Mouse (Mus musculus): Measurements from ENCODE around the gene Dnah10. TPM values are rescaled to one million over a fixed set of nuclear protein-coding genes. Genes with fewer than 3 reads are reported as not detected.

Dnah10 gene
- polyA plus RNA-seq, 1 experiment from 2014 or later, result 0.09 TPM

- DNase-seq (ENCODE audit: low spot score), result no peak
- Histone ChIP-seq H3K36me3 (peaks cover 83% of the 10 kb centered on the region), H3K4me1 (no peaks in the 10 kb centered on the region), H3K4me3 (no peak overlapping the region), H3K27me3 (ENCODE audit: insufficient read depth, poor library complexity, severe bottlenecking) (no peaks in the 10 kb centered on the region), H3K9me3 (no peaks in the 10 kb centered on the region), H3K27ac (no peak overlapping the region)
- 94% methylated on average over 6 of the region's 6 CpGs for WGBS
Observed at GRCm38 (mm10) chr5:124883877-124884276, 159.0 kb downstream of the Dnah10 start.

Other genes with a start within 250 kb of the Dnah10 start
- 13.3 and 18.3 TPM in 2 replicates for gene Rilpl2, start 246.7 kb upstream of the Dnah10 start, polyA plus RNA-seq (2016; fragmentation: Nextera tagmentation; extraction: Ambion mirVana)
- 25.5 and 26.8 TPM in 2 replicates for gene Snrnp35, start 242.0 kb upstream of the Dnah10 start, polyA plus RNA-seq (2016; fragmentation: Nextera tagmentation; extraction: Ambion mirVana)
- gene Rilpl1, start 193.7 kb upstream of the Dnah10 start, polyA plus RNA-seq (2016; fragmentation: Nextera tagmentation; extraction: Ambion mirVana), result 22.7 and 25.5 TPM in 2 replicates
- gene Tmed2, start 184.4 kb upstream of the Dnah10 start, polyA plus RNA-seq (2016; fragmentation: Nextera tagmentation; extraction: Ambion mirVana), result 523 and 570 TPM in 2 replicates
- 11.4 and 13.0 TPM in 2 replicates for gene Ddx55, start 172.2 kb upstream of the Dnah10 start, polyA plus RNA-seq (2016; fragmentation: Nextera tagmentation; extraction: Ambion mirVana)
- gene Eif2b1, start 146.0 kb upstream of the Dnah10 start, polyA plus RNA-seq (2016; fragmentation: Nextera tagmentation; extraction: Ambion mirVana), result 73.6 and 88.1 TPM in 2 replicates
- gene Gtf2h3, start 145.9 kb upstream of the Dnah10 start, polyA plus RNA-seq (2016; fragmentation: Nextera tagmentation; extraction: Ambion mirVana), result 48.7 and 69.2 TPM in 2 replicates
- gene Atp6v0a2, start 96.5 kb upstream of the Dnah10 start, polyA plus RNA-seq (2016; fragmentation: Nextera tagmentation; extraction: Ambion mirVana), result 40.0 and 43.6 TPM in 2 replicates
- gene Ccdc92, start 137.3 kb downstream of the Dnah10 start, polyA plus RNA-seq (2016; fragmentation: Nextera tagmentation; extraction: Ambion mirVana), result 5.0 and 7.8 TPM in 2 replicates
- gene Zfp664, start 137.6 kb downstream of the Dnah10 start, polyA plus RNA-seq (2016; fragmentation: Nextera tagmentation; extraction: Ambion mirVana), result 61.4 and 91.2 TPM in 2 replicates

Measured in heart, embryonic 10.5 days (tissue).